Comparison of ENCODE assay signal across 19 mouse cellular contexts in the genomic region with DNA sequence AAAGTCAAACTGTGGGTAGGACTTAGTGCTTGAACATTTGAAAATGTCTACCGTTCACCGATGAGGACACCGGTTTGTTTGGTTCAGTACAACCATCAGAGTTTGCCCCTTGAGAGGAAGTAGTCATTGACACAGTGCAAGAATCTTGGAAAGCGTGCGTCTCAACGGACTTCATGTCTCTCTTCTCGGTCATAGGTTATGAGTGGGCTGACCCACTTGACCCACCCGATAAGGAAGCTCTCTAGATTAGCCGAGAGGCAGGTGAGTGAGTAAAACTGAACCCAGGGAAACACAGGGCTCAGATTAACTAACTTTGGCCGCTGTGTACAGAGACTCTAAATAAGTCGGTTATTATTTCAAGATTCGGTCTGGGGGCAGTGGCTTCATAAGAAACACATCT.
"Had no signal": no experiment of that assay in that cellular context is flagged by ENCODE, and none has a peak within 500 bp of the region (broad histone marks: within the 10 kb centered on the region; RNA-seq: fewer than 3 reads in every experiment).

No protein-coding gene starts in this region.

- H3K27ac ChIP-seq: kidney, embryonic 15.5 days; left cerebral cortex, adult 2 months; liver, embryonic 13.5 days; lung, embryonic 15.5 days; macrophage; midbrain, embryonic 12.5 days; midbrain, embryonic 15.5 days; neural tube, embryonic 13.5 days; stomach, embryonic 15.5 days had no signal

- H3K4me1 ChIP-seq: kidney, embryonic 15.5 days; liver, embryonic 13.5 days; lung, embryonic 15.5 days; midbrain, embryonic 12.5 days; midbrain, embryonic 15.5 days; neural tube, embryonic 13.5 days; stomach, embryonic 15.5 days had no signal

- H3K4me3 ChIP-seq: kidney, embryonic 15.5 days; left cerebral cortex, adult 2 months; liver, embryonic 13.5 days; lung, embryonic 15.5 days; midbrain, embryonic 12.5 days; midbrain, embryonic 15.5 days; myocyte; neural tube, embryonic 13.5 days; stomach, embryonic 15.5 days had no signal

- ATAC-seq: intestine, postnatal 0 days; midbrain, embryonic 15.5 days had no signal

- H3K27me3 ChIP-seq: kidney, embryonic 15.5 days; liver, embryonic 13.5 days; lung, embryonic 15.5 days; midbrain, embryonic 12.5 days; midbrain, embryonic 15.5 days; neural tube, embryonic 13.5 days; stomach, embryonic 15.5 days had no signal

- H3K36me3 ChIP-seq: kidney, embryonic 15.5 days; liver, embryonic 13.5 days; lung, embryonic 15.5 days; midbrain, embryonic 12.5 days; midbrain, embryonic 15.5 days; neural tube, embryonic 13.5 days; stomach, embryonic 15.5 days had no signal

- H3K4me2 ChIP-seq: kidney, embryonic 15.5 days; liver, embryonic 13.5 days; lung, embryonic 15.5 days; midbrain, embryonic 12.5 days; midbrain, embryonic 15.5 days; neural tube, embryonic 13.5 days; stomach, embryonic 15.5 days had no signal

- H3K9me3 ChIP-seq: kidney, embryonic 15.5 days; liver, embryonic 13.5 days; lung, embryonic 15.5 days; midbrain, embryonic 12.5 days; midbrain, embryonic 15.5 days; neural tube, embryonic 13.5 days; stomach, embryonic 15.5 days had no signal

- H3K9ac ChIP-seq: kidney, embryonic 15.5 days; liver, embryonic 13.5 days; lung, embryonic 15.5 days; midbrain, embryonic 12.5 days; midbrain, embryonic 15.5 days; neural tube, embryonic 13.5 days; stomach, embryonic 15.5 days had no signal

- DNase-seq: kidney, adult 8-10 months; kidney, postnatal 10 days; kidney, postnatal 36 days; layer of hippocampus, postnatal 36 days; liver, embryonic 13.5 days; retina, postnatal 1 day; right cerebral cortex, postnatal 25 days; spleen, adult 18-20 months; thymus, postnatal 25 days had no signal
